Mouse (Mus musculus) midbrain, embryonic 16.5 days (tissue): Measurements from ENCODE around the gene Bex6. TPM values are rescaled to one million over a fixed set of nuclear protein-coding genes. Genes with fewer than 3 reads are reported as not detected.

ENCODE experiments used
- ATAC-seq: fragments of 200-750 bp; cut with Nextera tagmentation; 2 replicates; pipeline ENCODE4 v1.8.0; 2017; ENCODE audit warnings: moderate TSS enrichment
- H3K27ac ChIP-seq: fragments of 300-500 bp; sonication (generic); 2 replicates; pipeline ENCODE4 v1.5.1; 2014; ENCODE audit warnings: mild to moderate bottlenecking, low read length, mixed read lengths
- H3K27me3 ChIP-seq: fragments of 300-500 bp; sonication (generic); 2 replicates; pipeline ENCODE4 v1.6.1; 2014; ENCODE audit warnings: low read depth, low read length, mixed read lengths; ENCODE audit not compliant: control insufficient read depth, insufficient read depth
- H3K36me3 ChIP-seq: fragments of 300-500 bp; sonication (generic); 2 replicates; pipeline ENCODE4 v1.6.1; 2014; ENCODE audit warnings: mild to moderate bottlenecking, low read length, moderate library complexity, mixed read lengths; ENCODE audit not compliant: control insufficient read depth, insufficient read depth
- H3K4me1 ChIP-seq: fragments of 300-500 bp; sonication (generic); 2 replicates; pipeline ENCODE4 v1.6.1; 2014; ENCODE audit warnings: mild to moderate bottlenecking, low read length, mixed read lengths; ENCODE audit not compliant: control insufficient read depth, insufficient read depth
- H3K4me2 ChIP-seq: fragments of 300-500 bp; sonication (generic); 2 replicates; pipeline ENCODE4 v1.6.1; 2014; ENCODE audit warnings: mild to moderate bottlenecking, low read length, mixed read lengths
- H3K4me3 ChIP-seq: fragments of 300-500 bp; sonication (generic); 2 replicates; pipeline ENCODE4 v1.5.1; 2014; ENCODE audit warnings: low read depth, mild to moderate bottlenecking, low read length, moderate library complexity, mixed read lengths
- H3K9ac ChIP-seq: fragments of 300-500 bp; sonication (generic); 2 replicates; pipeline ENCODE4 v1.6.1; 2014; ENCODE audit warnings: low read depth, low read length, mixed read lengths
- H3K9me3 ChIP-seq: fragments of 300-500 bp; sonication (generic); replicated peaks from 2 replicates; pipeline ENCODE4 v1.6.1; 2014; ENCODE audit warnings: mild to moderate bottlenecking, low read length, mixed read lengths; ENCODE audit not compliant: control insufficient read depth, poor library complexity, severe bottlenecking
- WGBS: fragments of 180-500 bp; shearing (Covaris S2); extraction: QIAGEN DNeasy Blood & Tissue Kit; methylation state at CpG from one replicate; pipeline ENCODE4 v1.1.7; 2014; 5-methylcytosine and 5-hydroxymethylcytosine counted together
- polyA plus RNA-seq: library from polyadenylated mRNA; unstranded; fragments of >200 nt; fragmentation: Nextera tagmentation; extraction: Ambion mirVana; gene quantifications from 2 replicates; pipeline ENCODE4 v1.2.1, GENCODE M21; 2015

Gene Bex6
- polyA plus RNA-seq, 1 experiment from 2014 or later, result not detected

GRCm38 (mm10) chr16:32154437-32154836, 25.2 kb upstream of the Bex6 start:
- no peaks in the 10 kb centered on the region for H3K36me3 ChIP-seq
- H3K27me3 ChIP-seq, result no peaks in the 10 kb centered on the region
- no peak overlapping the region for H3K27ac ChIP-seq
- no peaks in the 10 kb centered on the region for H3K9me3 ChIP-seq
- no peak overlapping the region for H3K4me3 ChIP-seq
- ATAC-seq, result no peak
- WGBS, result 80% methylated on average over 13 of the region's 13 CpGs
- H3K4me1 ChIP-seq, result no peaks in the 10 kb centered on the region
- H3K4me2 ChIP-seq, result no peak overlapping the region
- H3K9ac ChIP-seq, result no peak overlapping the region

- no peak for ATAC-seq
- Histone ChIP-seq H3K4me2 (no peak overlapping the region), H3K4me1 (no peaks in the 10 kb centered on the region), H3K9ac (no peak overlapping the region), H3K4me3 (no peak overlapping the region), H3K9me3 (no peaks in the 10 kb centered on the region), H3K27me3 (no peaks in the 10 kb centered on the region), H3K27ac (no peak overlapping the region), H3K36me3 (no peaks in the 10 kb centered on the region)
- WGBS, result 55% methylated on average over 3 of the region's 3 CpGs
Observed at GRCm38 (mm10) chr16:32156719-32157118, 22.9 kb upstream of the Bex6 start.

- H3K4me1 ChIP-seq, result no peaks in the 10 kb centered on the region
- no peaks in the 10 kb centered on the region for H3K36me3 ChIP-seq
- ATAC-seq, result no peak
- no peak overlapping the region for H3K4me3 ChIP-seq
- H3K27me3 ChIP-seq, result no peaks in the 10 kb centered on the region
- H3K9me3 ChIP-seq, result no peaks in the 10 kb centered on the region
- no peak overlapping the region for H3K4me2 ChIP-seq
- no peak overlapping the region for H3K27ac ChIP-seq
- no peak overlapping the region for H3K9ac ChIP-seq
- WGBS, result 74% methylated on average over 2 of the region's 2 CpGs
Observed at GRCm38 (mm10) chr16:32157369-32157768, 22.3 kb upstream of the Bex6 start.

DNA sequence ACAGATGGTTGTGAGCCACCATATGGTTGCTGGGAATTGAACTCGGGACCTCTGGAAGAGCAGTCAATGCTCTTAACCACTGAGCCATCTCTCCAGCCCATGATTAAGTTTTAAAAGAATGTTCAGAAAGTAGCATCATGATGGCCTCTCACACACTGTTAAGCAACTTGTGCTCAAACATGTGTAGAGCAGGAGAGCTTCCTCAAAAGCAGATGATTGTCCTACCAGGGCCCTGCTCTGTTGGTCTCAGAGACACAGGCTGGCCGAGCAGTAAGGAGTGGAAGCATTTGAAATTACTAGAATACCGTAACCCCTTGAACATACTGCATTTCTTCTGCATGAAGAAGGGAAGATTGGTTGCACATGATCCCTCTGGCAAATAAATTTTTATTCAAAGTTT, 20.7 kb upstream of the Bex6 start:
- WGBS, result 98% methylated on average over 3 of the region's 3 CpGs
- H3K27me3 ChIP-seq, result no peaks in the 10 kb centered on the region

GRCm38 (mm10) chr16:32160742-32161323, 18.8 kb upstream of the Bex6 start:
- H3K27me3 ChIP-seq, result peaks cover 4% of the 10 kb centered on the region; the same call in 1 of the 2 replicates
- peaks cover 4% of the 10 kb centered on the region; the same call in 1 of the 2 replicates for H3K4me1 ChIP-seq
- no peaks in the 10 kb centered on the region for H3K36me3 ChIP-seq
- no peak overlapping the region for H3K4me3 ChIP-seq
- 92% methylated on average over 9 of the region's 9 CpGs for WGBS
- ATAC-seq, result no peak
- no peak overlapping the region for H3K9ac ChIP-seq
- H3K9me3 ChIP-seq, result no peaks in the 10 kb centered on the region
- no peak overlapping the region for H3K27ac ChIP-seq
- H3K4me2 ChIP-seq, result no peak overlapping the region

More for the DNA sequence above, 20.7 kb upstream of the Bex6 start:
- no peak for ATAC-seq
- H3K27ac ChIP-seq, result no peak overlapping the region
- H3K9me3 ChIP-seq, result no peaks in the 10 kb centered on the region
- no peaks in the 10 kb centered on the region for H3K36me3 ChIP-seq
- H3K4me1 ChIP-seq, result no peaks in the 10 kb centered on the region
- H3K4me2 ChIP-seq, result no peak overlapping the region
- H3K4me3 ChIP-seq, result no peak overlapping the region
- H3K9ac ChIP-seq, result no peak overlapping the region

- Histone ChIP-seq H3K4me1 (peaks cover 4% of the 10 kb centered on the region; the same call in 1 of the 2 replicates), H3K36me3 (no peaks in the 10 kb centered on the region), H3K27ac (no peak overlapping the region), H3K27me3 (peaks cover 4% of the 10 kb centered on the region; the same call in 1 of the 2 replicates), H3K9me3 (no peaks in the 10 kb centered on the region), H3K4me3 (no peak overlapping the region), H3K4me2 (no peak overlapping the region), H3K9ac (no peak overlapping the region)
- ATAC-seq, result no peak
- WGBS, result 75% methylated on average over 4 of the region's 4 CpGs
Observed at GRCm38 (mm10) chr16:32163392-32163791, 16.2 kb upstream of the Bex6 start.

DNA sequence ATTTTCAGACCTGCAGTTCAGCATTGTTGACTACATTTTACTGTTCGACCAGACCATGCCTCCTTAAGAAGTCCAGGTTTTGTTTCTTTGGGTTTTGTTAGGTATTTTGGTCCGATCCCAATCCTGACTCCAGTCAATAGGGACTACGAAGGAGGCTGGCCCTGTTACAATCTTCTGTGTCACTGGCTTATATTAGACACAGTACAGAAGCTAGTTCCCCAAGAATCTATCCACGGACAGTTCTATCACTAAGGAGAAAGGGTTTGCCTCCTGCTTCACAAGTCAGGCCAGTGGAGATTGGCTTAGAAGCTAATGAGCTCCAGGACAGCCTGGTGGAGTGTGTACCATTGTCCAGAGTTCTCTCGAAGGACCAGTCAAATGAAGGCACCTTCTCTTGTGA, 15.7 kb upstream of the Bex6 start:
- Histone ChIP-seq H3K4me3 (no peak overlapping the region), H3K4me1 (peaks cover 4% of the 10 kb centered on the region; the same call in 1 of the 2 replicates), H3K4me2 (no peak overlapping the region), H3K9ac (no peak overlapping the region), H3K36me3 (no peaks in the 10 kb centered on the region), H3K9me3 (no peaks in the 10 kb centered on the region), H3K27ac (no peak overlapping the region), H3K27me3 (peaks cover 4% of the 10 kb centered on the region; the same call in 1 of the 2 replicates)
- ATAC-seq, result no peak
- WGBS, result 86% methylated on average over 5 of the region's 5 CpGs

DNA sequence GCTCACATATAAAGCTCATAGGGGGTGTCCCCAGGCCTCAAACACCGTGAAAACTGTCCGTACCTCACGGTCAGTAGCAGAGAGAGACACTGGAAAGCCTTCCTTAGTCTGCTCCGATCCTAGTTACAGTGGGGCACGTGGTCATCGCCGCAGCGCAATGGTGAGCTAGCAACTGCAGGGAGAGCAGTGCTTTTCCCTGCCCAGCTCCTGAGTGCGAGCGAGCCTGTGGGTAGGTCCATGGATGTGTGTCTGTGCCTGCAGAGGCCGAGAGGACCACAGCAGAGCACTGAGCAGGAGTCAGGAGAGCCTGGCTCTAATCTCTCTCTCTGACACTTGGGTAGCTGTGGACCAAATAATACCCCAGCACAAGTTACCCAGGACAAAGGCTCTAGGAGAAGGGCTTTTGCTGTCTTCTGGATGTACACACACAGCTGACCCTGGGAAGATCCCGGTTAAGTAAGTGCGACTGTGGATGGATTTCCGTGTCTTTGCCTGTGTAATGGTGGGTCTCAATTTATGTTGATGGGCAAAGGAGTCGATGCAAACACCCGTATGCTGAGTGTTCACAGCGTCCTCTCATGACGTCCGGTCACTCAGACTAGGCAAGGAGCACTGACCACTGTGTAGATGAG, 15.1 kb upstream of the Bex6 start:
- H3K27ac ChIP-seq, result no peak overlapping the region
- peaks cover 4% of the 10 kb centered on the region; the same call in 1 of the 2 replicates for H3K27me3 ChIP-seq
- WGBS, result 72% methylated on average over 19 of the region's 19 CpGs
- no peak overlapping the region for H3K9ac ChIP-seq
- H3K4me1 ChIP-seq, result peaks cover 4% of the 10 kb centered on the region; the same call in 1 of the 2 replicates
- H3K36me3 ChIP-seq, result no peaks in the 10 kb centered on the region
- ATAC-seq, result no peak
- H3K4me3 ChIP-seq, result no peak overlapping the region
- no peak overlapping the region for H3K4me2 ChIP-seq
- no peaks in the 10 kb centered on the region for H3K9me3 ChIP-seq

DNA sequence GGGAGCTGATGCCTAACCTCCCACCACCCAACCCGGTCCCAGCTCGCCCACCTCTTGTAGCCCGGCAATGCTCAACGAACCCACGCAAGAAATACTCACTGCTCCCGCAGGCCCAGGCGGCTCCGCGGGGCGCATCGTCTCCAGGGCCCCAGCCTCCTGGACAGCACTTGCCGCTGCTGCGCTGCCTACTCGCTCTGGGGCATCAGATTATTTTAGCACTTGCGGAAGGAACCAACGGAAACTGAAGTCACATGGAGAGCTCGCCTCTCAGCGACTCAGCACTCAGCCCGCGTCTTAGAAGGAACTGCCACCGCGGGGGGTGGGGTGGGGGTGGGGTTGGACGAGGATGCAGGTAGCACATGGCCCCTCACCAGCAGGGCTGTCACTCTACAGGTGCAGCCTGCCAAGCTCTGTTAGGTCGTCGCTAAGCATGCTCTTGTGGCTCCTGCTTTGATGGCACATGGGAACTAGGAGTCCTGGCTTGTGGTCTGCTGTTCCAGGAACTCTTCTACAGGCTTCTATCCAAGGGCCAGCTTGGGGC, 14.3 kb upstream of the Bex6 start, which contains the start of gene Nrros:
Nrros (minus strand) TSS at position 314 of the 541 bp plus-strand sequence.
- Histone ChIP-seq H3K9ac (peak within 1 kb of the TSS; percentile 66), H3K4me2 (peak within 1 kb of the TSS; percentile 82), H3K9me3 (no peaks in the 10 kb centered on the region), H3K27me3 (peaks cover 4% of the 10 kb centered on the region; the same call in 1 of the 2 replicates), H3K4me3 (peak within 1 kb of the TSS; percentile 40), H3K27ac (no peak within 1 kb of the TSS), H3K36me3 (no peaks in the 10 kb centered on the region), H3K4me1 (peaks cover 4% of the 10 kb centered on the region; the same call in 1 of the 2 replicates)
- WGBS, result 2% methylated on average over 25 of the region's 25 CpGs
- ATAC-seq, result no peak
